Mouse (Mus musculus) MN1 (cell line): ENCODE data around the gene Sulf2.

Source experiments
- DNase-seq: peaks from one replicate; pipeline ENCODE4 v3.0.0-alpha.2; 2016; ENCODE audit warnings: low spot score

The Sulf2 gene

DNA sequence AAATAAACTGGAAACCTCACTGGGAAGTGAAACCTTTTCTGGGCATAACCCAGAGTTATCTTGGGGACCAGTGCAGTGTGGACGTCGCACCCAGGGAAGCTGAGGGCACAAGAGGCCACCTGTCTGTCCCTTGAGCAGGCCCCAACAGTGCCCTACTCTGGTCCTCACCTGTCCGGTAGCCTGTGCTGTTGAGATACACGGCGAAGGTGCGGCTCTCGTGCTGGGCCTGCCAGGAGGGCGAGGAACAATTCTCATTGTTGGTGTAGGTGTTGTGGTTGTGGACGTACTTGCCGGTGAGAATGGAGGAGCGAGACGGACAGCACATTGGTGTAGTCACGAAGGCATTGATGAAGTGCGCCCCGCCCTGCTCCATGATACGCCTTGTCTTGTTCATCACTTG lies 38.8 kb downstream of the Sulf2 start:
- no peak for DNase-seq

GRCm38 (mm10) chr2:166116278-166116608 lies 39.2 kb downstream of the Sulf2 start:
- DNase-seq: no peak

DNA sequence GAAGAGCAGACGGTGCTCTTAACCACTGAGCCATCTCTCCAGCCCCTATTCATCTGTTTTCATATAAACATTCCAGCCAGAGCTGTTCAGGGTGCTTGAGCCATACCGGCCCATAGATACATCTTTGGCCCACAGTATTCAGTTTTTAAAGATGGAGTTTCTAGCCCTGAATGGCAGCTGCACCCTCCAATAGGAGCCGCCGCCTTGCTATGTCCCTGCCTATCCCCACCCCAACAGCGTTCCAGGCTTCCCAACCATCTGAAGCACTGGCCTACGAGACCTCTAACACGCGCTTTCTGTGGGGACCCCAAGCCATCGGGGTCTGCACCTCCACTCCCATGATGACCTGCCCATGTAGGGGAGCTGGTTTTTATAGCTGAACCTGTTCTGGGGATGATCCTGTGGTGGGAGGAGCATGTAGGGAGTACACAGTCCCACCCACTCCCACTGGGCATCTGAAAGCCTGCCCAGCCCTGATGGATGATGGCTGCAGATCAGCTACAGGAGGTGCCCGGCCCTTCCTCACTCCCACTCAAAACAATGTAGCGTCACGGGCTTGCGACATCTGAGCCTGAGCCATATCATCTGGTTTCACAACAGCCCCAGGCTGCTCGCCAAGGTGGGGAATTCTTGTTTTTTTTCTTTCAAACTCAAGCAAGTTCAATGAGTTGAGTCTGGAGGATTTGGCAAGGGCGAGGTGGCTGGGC lies 39.7 kb downstream of the Sulf2 start:
- no peak for DNase-seq

GRCm38 (mm10) chr2:166112986-166113385 lies 42.5 kb downstream of the Sulf2 start:
- DNase-seq: no peak

DNA sequence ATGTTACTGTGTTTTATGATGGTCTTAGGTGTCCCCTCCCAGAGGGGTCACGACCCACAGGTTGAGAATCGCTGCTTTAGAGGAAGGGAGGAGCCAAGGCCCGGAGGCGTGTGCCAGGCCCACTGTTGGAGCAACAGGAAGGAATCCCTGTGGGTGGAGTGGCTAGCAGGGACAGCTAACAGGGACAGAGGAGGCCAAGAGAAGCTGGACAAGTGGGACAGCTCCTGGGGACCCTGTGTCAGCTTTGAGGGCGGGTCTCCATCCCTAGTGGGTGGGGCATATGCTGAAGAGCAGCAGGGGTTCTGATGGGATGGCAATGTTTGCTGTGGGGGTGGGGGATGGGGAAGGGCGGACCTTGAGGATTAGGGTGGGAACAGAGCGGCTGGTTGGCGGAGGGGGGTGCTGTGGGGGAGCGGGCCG lies 43.6 kb downstream of the Sulf2 start:
- DNase-seq: no peak

DNA sequence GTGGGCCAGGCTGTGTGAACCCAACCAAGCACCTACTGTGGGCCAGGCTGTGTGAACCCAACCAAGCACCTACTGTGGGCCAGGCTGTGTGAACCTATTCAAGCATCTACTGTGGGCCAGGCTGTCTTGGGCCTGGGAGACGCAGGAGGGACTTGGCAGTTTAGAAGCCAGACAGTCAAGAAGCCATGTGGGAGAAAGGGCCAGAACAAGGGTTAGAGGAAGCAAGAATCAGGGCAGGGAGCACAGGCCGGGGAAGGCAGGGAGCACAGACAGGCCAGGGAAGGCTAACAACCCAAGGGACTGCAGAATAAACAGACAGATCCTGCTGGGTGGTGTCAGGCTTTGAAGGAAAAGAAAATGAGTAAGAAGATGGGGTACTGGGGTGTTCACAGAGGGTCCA lies 44.2 kb downstream of the Sulf2 start:
- DNase-seq: no peak

GRCm38 (mm10) chr2:166110764-166111163 lies 44.7 kb downstream of the Sulf2 start:
- no peak for DNase-seq

- DNase-seq: peak; percentile 92
These were observed 47.1 kb downstream of the Sulf2 start for GRCm38 (mm10) chr2:166108326-166108725.

DNA sequence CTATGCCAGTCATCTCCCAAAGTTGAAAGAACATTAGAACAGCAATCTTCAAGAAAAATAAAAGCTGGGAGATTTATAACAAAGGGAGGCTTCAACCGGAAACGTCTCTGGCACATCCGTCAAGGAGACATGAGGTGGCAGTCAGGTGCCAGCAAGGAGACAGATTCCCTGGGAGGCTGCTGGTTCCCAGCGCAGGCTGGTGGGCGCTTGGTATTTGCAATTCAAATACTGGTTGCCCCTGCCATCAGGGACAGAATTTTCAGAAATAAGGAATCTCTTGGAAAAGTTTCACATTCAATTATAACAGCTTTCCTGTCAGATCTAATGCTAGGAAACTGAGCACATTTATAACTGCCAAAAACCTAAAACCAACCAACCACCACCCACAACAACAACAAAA lies 47.6 kb downstream of the Sulf2 start:
- DNase-seq: no peak

DNA sequence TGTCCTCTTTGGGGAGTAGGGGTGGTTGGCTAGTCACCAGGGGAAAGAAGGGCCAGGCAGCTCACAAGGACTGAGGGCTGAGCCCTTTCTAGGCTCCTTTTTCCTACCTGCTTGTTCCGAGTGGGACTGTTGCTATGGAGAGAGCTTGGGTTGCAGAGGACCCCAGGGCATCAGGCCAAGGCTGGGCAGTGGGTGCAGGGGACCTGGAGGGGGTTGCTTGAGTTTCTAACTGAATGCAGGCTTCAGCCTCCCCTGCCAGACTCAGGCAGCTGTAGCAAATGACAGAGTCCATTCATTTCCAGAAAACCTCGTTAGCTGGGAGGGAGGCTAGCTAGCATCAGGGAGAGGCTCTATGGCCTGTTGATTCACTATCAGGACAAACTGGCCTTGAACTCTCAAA lies 48.8 kb downstream of the Sulf2 start:
- DNase-seq: peak; percentile 51

DNA sequence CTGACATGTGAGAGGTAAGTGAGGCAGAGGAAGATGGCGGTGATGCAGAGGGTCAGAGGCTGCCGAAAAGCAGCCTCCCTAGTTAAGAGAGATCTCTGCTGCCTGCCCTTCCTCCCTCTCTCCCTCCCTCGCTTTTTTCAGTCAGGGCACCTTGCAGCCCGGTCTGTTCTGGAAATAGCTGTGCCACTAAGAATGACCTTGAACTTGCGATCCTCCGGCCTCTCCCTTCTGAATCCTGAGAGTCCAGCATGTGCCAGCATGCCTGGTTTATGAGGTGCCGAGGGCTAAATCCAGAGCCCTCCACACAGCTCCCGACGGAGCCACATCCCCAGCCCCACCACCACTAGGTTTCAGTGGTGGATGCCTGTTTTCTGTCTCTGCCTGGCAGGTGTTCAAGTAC lies 49.6 kb downstream of the Sulf2 start:
- peak; percentile 75 for DNase-seq

GRCm38 (mm10) chr2:166102893-166103292 lies 52.6 kb downstream of the Sulf2 start:
- DNase-seq: peak; percentile 70

- peak; percentile 67 for DNase-seq
These were observed 54.9 kb downstream of the Sulf2 start for GRCm38 (mm10) chr2:166100309-166101262.

- DNase-seq: no peak
These were observed 57.0 kb downstream of the Sulf2 start for GRCm38 (mm10) chr2:166098292-166098933.

DNA sequence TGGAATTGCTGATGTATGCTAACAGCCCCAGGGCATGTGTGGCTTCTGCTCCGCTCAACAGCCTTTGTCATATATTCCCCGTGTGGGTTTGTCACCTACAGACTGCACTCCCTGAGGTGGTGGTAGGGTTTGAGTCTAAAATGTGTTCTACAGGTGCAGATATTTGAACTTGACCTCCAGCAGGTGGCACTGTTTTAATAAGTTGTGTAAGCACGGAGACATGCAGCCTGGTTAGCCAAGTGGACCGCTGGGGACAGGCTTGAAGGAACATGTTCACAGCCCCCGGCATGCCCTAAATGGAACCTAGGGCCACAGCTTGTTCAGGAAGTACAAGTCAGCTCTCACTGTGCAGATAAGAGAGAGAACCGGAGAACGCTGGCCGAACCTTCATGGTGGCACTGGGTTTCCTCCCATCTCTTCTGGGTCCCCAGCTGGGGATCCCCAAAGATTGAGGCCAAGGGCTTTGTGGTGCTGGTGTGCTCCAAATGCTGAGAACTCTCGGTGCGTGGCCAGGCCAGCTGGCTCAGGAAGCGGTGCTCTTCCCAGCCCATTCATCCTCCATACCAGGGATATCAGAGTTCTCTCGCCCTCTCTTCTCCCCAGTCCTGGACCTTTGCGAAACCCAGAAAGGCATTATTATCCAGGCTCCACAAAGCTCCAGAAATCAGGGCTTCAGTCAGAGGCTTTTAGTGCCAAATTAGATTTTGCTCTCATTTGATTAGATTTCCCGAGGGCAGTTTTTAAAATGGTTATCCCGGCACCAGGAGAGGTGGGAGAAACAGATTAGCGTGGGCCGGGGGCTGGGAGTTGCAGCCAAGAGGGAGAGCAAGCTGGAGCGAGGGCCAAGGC lies 57.8 kb downstream of the Sulf2 start:
- DNase-seq: peak; percentile 89

DNA sequence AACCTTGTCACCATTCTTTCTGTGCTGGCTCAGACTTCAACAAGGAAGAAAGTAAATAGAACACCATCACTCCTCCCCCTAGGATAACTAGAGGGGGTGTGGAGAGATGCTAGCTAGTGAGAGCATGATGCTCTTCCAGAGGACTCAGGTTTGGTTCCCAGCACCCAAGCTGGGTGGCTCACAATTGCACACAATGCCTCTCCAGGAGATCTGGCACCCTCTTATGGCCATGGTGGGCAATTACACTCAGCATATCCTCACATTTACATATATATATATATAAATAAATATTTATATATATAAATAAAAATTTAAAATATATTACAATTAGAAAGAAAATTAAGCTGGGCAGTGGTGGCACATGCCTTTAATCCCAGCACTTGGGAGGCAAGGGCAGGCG lies 58.6 kb downstream of the Sulf2 start:
- no peak for DNase-seq

DNA sequence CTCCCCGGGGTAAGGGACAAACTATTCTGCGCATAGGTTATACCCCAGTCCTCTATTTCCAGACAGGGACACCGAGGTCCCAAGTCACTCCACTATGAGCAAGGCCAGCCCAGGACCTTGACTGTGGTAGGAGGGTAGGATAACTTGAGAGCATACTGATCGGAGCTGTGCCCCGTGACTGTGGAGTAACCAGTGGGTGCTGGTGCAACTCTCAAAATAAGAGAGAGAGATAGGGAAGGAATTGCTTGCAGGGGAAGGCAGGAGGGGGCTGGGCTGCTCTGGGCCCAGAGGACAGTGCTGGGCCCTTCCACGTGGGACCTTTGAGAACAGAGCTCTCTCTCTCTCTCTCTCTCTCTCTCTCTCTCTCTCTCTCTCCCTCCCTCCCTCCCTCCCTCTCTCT lies 59.2 kb downstream of the Sulf2 start:
- DNase-seq: no peak

GRCm38 (mm10) chr2:166092412-166092811 lies 63.1 kb downstream of the Sulf2 start:
- no peak for DNase-seq

DNA sequence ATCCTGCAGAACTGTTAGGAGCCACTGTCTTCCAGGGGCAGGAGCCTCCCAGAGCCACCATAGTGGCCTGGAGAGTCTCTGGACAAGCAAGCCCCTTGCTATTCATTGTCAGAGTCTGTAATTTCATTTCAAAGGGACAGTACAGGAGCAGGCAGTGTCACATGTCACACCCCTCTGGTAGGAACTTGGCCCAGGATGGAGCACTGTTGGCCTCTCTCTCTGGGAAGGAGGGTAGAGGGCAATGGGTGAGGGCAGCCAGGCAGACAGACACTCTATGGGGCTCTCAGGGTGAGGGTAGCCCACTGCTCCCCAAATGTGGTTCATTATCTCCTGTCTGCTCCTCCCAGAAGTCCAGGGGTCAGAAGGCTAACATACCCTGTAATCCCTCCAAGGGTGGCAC lies 63.9 kb downstream of the Sulf2 start:
- DNase-seq: no peak

- no peak for DNase-seq
These were observed 65.3 kb downstream of the Sulf2 start for GRCm38 (mm10) chr2:166090131-166090581.

DNA sequence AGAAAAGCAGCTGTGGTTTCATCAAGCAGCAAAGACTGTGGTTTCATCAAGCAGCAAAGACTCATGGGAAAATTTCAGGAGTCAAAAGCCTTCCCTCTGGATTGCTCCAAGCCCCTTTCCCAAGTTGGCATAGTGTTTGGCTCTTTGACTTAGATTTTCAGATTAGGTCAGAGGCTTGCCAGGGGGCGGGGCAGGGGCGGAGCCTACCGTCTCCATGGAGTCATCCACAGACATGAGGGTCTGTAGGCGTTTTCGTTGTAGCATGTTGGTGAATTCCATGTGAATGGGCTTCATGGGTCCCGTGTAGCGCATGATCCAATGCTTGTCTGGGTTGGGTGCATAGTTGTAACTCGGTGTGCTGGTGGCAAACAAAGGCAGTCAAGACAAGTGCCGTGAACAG lies 66.5 kb downstream of the Sulf2 start:
- DNase-seq: no peak
